Mouse (Mus musculus): ENCODE data around the gene Ldhd.

- no peak for TF ChIP-seq POLR2AphosphoS5 (IDR thresholded peaks at IDR 0.05; ENCODE audit: borderline replicate concordance, low read depth, low read length)
- no peak for TF ChIP-seq ZNF384 (IDR thresholded peaks at IDR 0.05; ENCODE audit: low read depth, low read length)
- no peak for TF ChIP-seq EP300 (IDR thresholded peaks at IDR 0.05; ENCODE audit: low read depth in 1 of 2, low read length in 2 of 2)
- no peak for TF ChIP-seq POLR2A (IDR thresholded peaks at IDR 0.05; ENCODE audit: control insufficient read depth in 1 of 2, insufficient read depth in 1 of 2, low read depth in 1 of 2, low read length in 2 of 2, poor library complexity in 1 of 2)
- no peak for TF ChIP-seq MYB (IDR thresholded peaks at IDR 0.05; ENCODE audit: low read depth, low read length)
- no peak for TF ChIP-seq SIN3A (IDR thresholded peaks at IDR 0.05; ENCODE audit: low read length)
- TF ChIP-seq CTCF (IDR thresholded peaks at IDR 0.05 in 2 of 3, conservative IDR thresholded peaks at IDR 0.05 in 1 of 3; ENCODE audit: control insufficient read depth in 1 of 3, insufficient read depth in 1 of 3, low read depth in 2 of 3, low read length in 3 of 3, poor library complexity in 1 of 3, severe bottlenecking in 1 of 3) = no peak
- TF ChIP-seq POLR2AphosphoS2 (IDR thresholded peaks at IDR 0.05; ENCODE audit: low read length) = no peak
- TF ChIP-seq USF1 (IDR thresholded peaks at IDR 0.05; ENCODE audit: low read depth, low read length) = no peak
- TF ChIP-seq NELFE (IDR thresholded peaks at IDR 0.05; ENCODE audit: low read depth, low read length) = no peak
Observed at GRCm38 (mm10) chr8:111617812-111618211, 12.4 kb downstream of the Ldhd start.

Data from MEL (cell line).